Mouse (Mus musculus) heart, postnatal 0 days (tissue): ENCODE measurements at regions not wholly inside any gene's neighbourhood (a gene's known extent, or its start where the extent isn't known, plus 50 kb on each side); places are given as distances from the start of the nearest gene placed in this dataset.
A peak's percentile ranks its signal among the peaks of the same experiment; 100 is the strongest.

Source experiments
- ATAC-seq: fragments of 200-750 bp; cut with Nextera tagmentation; 2 replicates; pipeline ENCODE4 v1.8.0; 2017; ENCODE audit warnings: low read depth, moderate number of reproducible peaks, moderate library complexity; ENCODE audit not compliant: insufficient read depth
- DNase-seq: peaks from one replicate; pipeline ENCODE4 v3.0.0-alpha.2; 2016; ENCODE audit warnings: low spot score
- H3K27ac ChIP-seq: fragments of 300-500 bp; sonication (generic); 2 replicates; pipeline ENCODE4 v1.5.1; 2014; ENCODE audit warnings: low read depth, mild to moderate bottlenecking
- H3K27me3 ChIP-seq: fragments of 300-500 bp; sonication (generic); 2 replicates; pipeline ENCODE4 v1.6.1; 2014; ENCODE audit warnings: low read length, mixed read lengths; ENCODE audit not compliant: control insufficient read depth, insufficient read depth
- H3K36me3 ChIP-seq: fragments of 300-500 bp; sonication (generic); replicated peaks from 2 replicates; pipeline ENCODE4 v1.6.1; 2014; ENCODE audit warnings: low read length, mixed read lengths; ENCODE audit not compliant: control insufficient read depth, insufficient read depth
- H3K4me1 ChIP-seq: fragments of 300-500 bp; sonication (generic); 2 replicates; pipeline ENCODE4 v1.6.1; 2014; ENCODE audit warnings: antibody characterized with exemption; ENCODE audit not compliant: control insufficient read depth, insufficient read depth
- H3K4me2 ChIP-seq: fragments of 300-500 bp; sonication (generic); 2 replicates; pipeline ENCODE4 v1.6.1; 2014; ENCODE audit warnings: low read depth, mild to moderate bottlenecking, low read length, moderate library complexity
- H3K4me3 ChIP-seq: fragments of 300-500 bp; sonication (generic); 2 replicates; pipeline ENCODE4 v1.5.1; 2014; ENCODE audit warnings: low read depth, low read length
- H3K9ac ChIP-seq: fragments of 300-500 bp; sonication (generic); replicated peaks from 2 replicates; pipeline ENCODE4 v1.6.1; 2014; ENCODE audit warnings: low read depth, low read length, mixed read lengths
- H3K9me3 ChIP-seq: fragments of 300-500 bp; sonication (generic); replicated peaks from 2 replicates; pipeline ENCODE4 v1.6.1; 2016; ENCODE audit warnings: low read length; ENCODE audit not compliant: control insufficient read depth
- CTCF ChIP-seq: IDR thresholded peaks from 2 replicates; pipeline ENCODE4 v1.5.1; 2016; ENCODE audit warnings: antibody characterized with exemption, control low read depth, low read depth
- EP300 ChIP-seq: IDR thresholded peaks from 2 replicates; pipeline ENCODE4 v1.6.1; 2016; ENCODE audit warnings: antibody characterized with exemption, low read depth
- WGBS: fragments of 180-500 bp; shearing (Covaris S2); extraction: QIAGEN DNeasy Blood & Tissue Kit; methylation state at CpG from one replicate; pipeline ENCODE4 v1.1.7; 2014; 5-methylcytosine and 5-hydroxymethylcytosine counted together

DNA sequence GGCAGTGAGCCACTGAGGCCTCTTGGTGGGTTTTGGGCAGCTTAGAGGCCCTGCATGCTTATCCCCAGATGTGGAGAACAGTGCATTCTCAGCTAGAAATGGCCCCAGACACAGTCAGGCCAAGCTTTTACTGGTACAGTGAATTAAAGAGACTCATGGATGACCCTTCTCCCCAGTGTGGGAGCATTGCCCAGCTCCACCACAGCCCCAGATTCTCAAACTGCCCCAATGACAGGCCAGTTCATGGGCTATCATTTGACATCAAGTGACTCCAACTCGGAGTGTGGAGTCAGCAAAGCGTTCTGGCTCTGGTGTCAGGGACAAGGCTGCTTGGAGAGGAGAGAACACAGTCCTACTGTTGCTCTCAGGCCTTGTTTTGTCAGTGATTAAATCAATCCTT, 354.2 kb upstream of the Id2 start:
- WGBS: 80% methylated on average over 2 of the region's 2 CpGs
- no peaks in the 10 kb centered on the region for H3K4me1 ChIP-seq
- H3K4me2 ChIP-seq: no peak overlapping the region
- H3K27me3 ChIP-seq: no peaks in the 10 kb centered on the region
- H3K4me3 ChIP-seq: no peak overlapping the region
- H3K36me3 ChIP-seq: no peaks in the 10 kb centered on the region
- DNase-seq (no peak), ATAC-seq (no peak)
- H3K27ac ChIP-seq: no peak overlapping the region
- no peak overlapping the region for H3K9ac ChIP-seq
- TF ChIP-seq CTCF (no peak), EP300 (no peak)
- no peaks in the 10 kb centered on the region for H3K9me3 ChIP-seq

- ATAC-seq (no peak), DNase-seq (no peak)
- H3K4me3 ChIP-seq: no peak overlapping the region
- no peaks in the 10 kb centered on the region for H3K27me3 ChIP-seq
- no peaks in the 10 kb centered on the region for H3K9me3 ChIP-seq
- no peaks in the 10 kb centered on the region for H3K36me3 ChIP-seq
- H3K4me1 ChIP-seq: no peaks in the 10 kb centered on the region
- no peak overlapping the region for H3K27ac ChIP-seq
- TF ChIP-seq EP300 (no peak), CTCF (no peak)
- H3K9ac ChIP-seq: no peak overlapping the region
- no peak overlapping the region for H3K4me2 ChIP-seq
- WGBS: 64% methylated on average over 2 of the region's 2 CpGs
Measured at GRCm38 (mm10) chr12:25444355-25444754, 347.4 kb upstream of the Id2 start.

GRCm38 (mm10) chr12:25439029-25439551, 342.1 kb upstream of the Id2 start:
- no peak for TF ChIP-seq CTCF
- no peak for TF ChIP-seq EP300
- Histone ChIP-seq H3K4me2 (no peak overlapping the region), H3K9ac (no peak overlapping the region), H3K27me3 (no peaks in the 10 kb centered on the region), H3K4me1 (no peaks in the 10 kb centered on the region), H3K27ac (no peak overlapping the region), H3K9me3 (no peaks in the 10 kb centered on the region), H3K4me3 (no peak overlapping the region), H3K36me3 (no peaks in the 10 kb centered on the region)
- ATAC-seq: no peak
- no peak for DNase-seq
- 89% methylated on average over 7 of the region's 7 CpGs for WGBS

- 70% methylated on average over 8 of the region's 8 CpGs for WGBS
- Histone ChIP-seq H3K9me3 (no peaks in the 10 kb centered on the region), H3K27ac (no peak overlapping the region), H3K9ac (no peak overlapping the region), H3K4me2 (no peak overlapping the region), H3K36me3 (no peaks in the 10 kb centered on the region), H3K4me1 (no peaks in the 10 kb centered on the region), H3K27me3 (no peaks in the 10 kb centered on the region), H3K4me3 (no peak overlapping the region)
- TF ChIP-seq CTCF (no peak), EP300 (no peak)
- ATAC-seq (no peak), DNase-seq (no peak)
Measured at GRCm38 (mm10) chr12:25438217-25439028, 341.5 kb upstream of the Id2 start.

GRCm38 (mm10) chr12:25437556-25437955, 340.6 kb upstream of the Id2 start:
- H3K9me3 ChIP-seq: no peaks in the 10 kb centered on the region
- TF ChIP-seq CTCF (no peak), EP300 (no peak)
- H3K36me3 ChIP-seq: no peaks in the 10 kb centered on the region
- 45% methylated on average over 4 of the region's 4 CpGs for WGBS
- H3K9ac ChIP-seq: no peak overlapping the region
- ATAC-seq: no peak
- no peaks in the 10 kb centered on the region for H3K4me1 ChIP-seq
- DNase-seq: peak; percentile 26
- no peak overlapping the region for H3K27ac ChIP-seq
- H3K4me3 ChIP-seq: no peak overlapping the region
- no peak overlapping the region for H3K4me2 ChIP-seq
- H3K27me3 ChIP-seq: no peaks in the 10 kb centered on the region
